Mouse (Mus musculus) midbrain, embryonic 11.5 days (tissue): ENCODE results near the gene Rab27a. TPM values are rescaled to one million over a fixed set of nuclear protein-coding genes. Genes with fewer than 3 reads are reported as not detected.

Experiments used
- ATAC-seq: fragments of 200-750 bp; cut with Nextera tagmentation; 2 replicates; pipeline ENCODE4 v1.8.0; 2017; ENCODE audit warnings: moderate TSS enrichment, moderate library complexity; ENCODE audit not compliant: low FRiP score
- DNase-seq: peaks from one replicate; pipeline ENCODE4 v3.0.0; 2015; ENCODE audit warnings: low spot score; ENCODE audit errors: missing footprints
- H3K27ac ChIP-seq: fragments of 300-500 bp; sonication (generic); 2 replicates; pipeline ENCODE4 v1.5.1; 2014; ENCODE audit warnings: low read depth, low read length
- H3K27me3 ChIP-seq: fragments of 300-500 bp; sonication (generic); 2 replicates; pipeline ENCODE4 v1.6.1; 2014; ENCODE audit warnings: mild to moderate bottlenecking, low read length, moderate library complexity, mixed read lengths; ENCODE audit not compliant: control insufficient read depth, insufficient read depth
- H3K36me3 ChIP-seq: fragments of 300-500 bp; sonication (generic); 2 replicates; pipeline ENCODE4 v1.6.1; 2014; ENCODE audit warnings: mild to moderate bottlenecking, low read length, moderate library complexity, mixed read lengths; ENCODE audit not compliant: control insufficient read depth, insufficient read depth
- H3K4me1 ChIP-seq: fragments of 300-500 bp; sonication (generic); 2 replicates; pipeline ENCODE4 v1.6.1; 2014; ENCODE audit warnings: low read length; ENCODE audit not compliant: control insufficient read depth, insufficient read depth
- H3K4me2 ChIP-seq: fragments of 300-500 bp; sonication (generic); 2 replicates; pipeline ENCODE4 v1.6.1; 2014; ENCODE audit warnings: mild to moderate bottlenecking, moderate library complexity
- H3K4me3 ChIP-seq: fragments of 300-500 bp; sonication (generic); 2 replicates; pipeline ENCODE4 v1.5.1; 2014; ENCODE audit warnings: low read depth, low read length
- H3K9ac ChIP-seq: fragments of 300-500 bp; sonication (generic); 2 replicates; pipeline ENCODE4 v1.6.1; 2014; ENCODE audit warnings: low read length
- H3K9me3 ChIP-seq: fragments of 300-500 bp; sonication (generic); 2 replicates; pipeline ENCODE4 v1.6.1; 2016; ENCODE audit warnings: low read length; ENCODE audit not compliant: control insufficient read depth
- WGBS: fragments of 180-500 bp; shearing (Covaris S2); extraction: QIAGEN DNeasy Blood & Tissue Kit; methylation state at CpG from one replicate; pipeline ENCODE4 v1.1.7; 2014; 5-methylcytosine and 5-hydroxymethylcytosine counted together
- polyA plus RNA-seq: library from polyadenylated mRNA; unstranded; fragments of >200 nt; fragmentation: Nextera tagmentation; extraction: Ambion mirVana; gene quantifications from 2 replicates; pipeline ENCODE4 v1.2.1, GENCODE M21; 2014

The Rab27a gene
- polyA plus RNA-seq, 1 experiment from 2014 or later, result 0.55 TPM

- Histone ChIP-seq H3K4me2 (no peak overlapping the region), H3K4me1 (no peaks in the 10 kb centered on the region), H3K36me3 (no peaks in the 10 kb centered on the region), H3K9me3 (no peaks in the 10 kb centered on the region), H3K4me3 (no peak overlapping the region), H3K9ac (no peak overlapping the region), H3K27ac (no peak overlapping the region), H3K27me3 (no peaks in the 10 kb centered on the region)
- 34% methylated on average over 7 of the region's 7 CpGs for WGBS
- peak; percentile 72 for DNase-seq
- no peak for ATAC-seq
Measured at GRCm38 (mm10) chr9:73079801-73080325, 35.2 kb downstream of the Rab27a start.

GRCm38 (mm10) chr9:73082291-73083000 is 37.8 kb downstream of the Rab27a start:
- H3K9ac ChIP-seq, result no peak overlapping the region
- H3K4me1 ChIP-seq, result no peaks in the 10 kb centered on the region
- ATAC-seq (no peak), DNase-seq (peak; percentile 82)
- H3K9me3 ChIP-seq, result no peaks in the 10 kb centered on the region
- no peaks in the 10 kb centered on the region for H3K27me3 ChIP-seq
- H3K27ac ChIP-seq, result no peak overlapping the region
- WGBS, result 80% methylated on average over 8 of the region's 8 CpGs
- no peaks in the 10 kb centered on the region for H3K36me3 ChIP-seq
- no peak overlapping the region for H3K4me2 ChIP-seq
- no peak overlapping the region for H3K4me3 ChIP-seq

- WGBS, result 75% methylated on average over 6 of the region's 6 CpGs
- no peaks in the 10 kb centered on the region for H3K9me3 ChIP-seq
- no peaks in the 10 kb centered on the region for H3K27me3 ChIP-seq
- no peak overlapping the region for H3K27ac ChIP-seq
- ATAC-seq, result no peak
- H3K4me1 ChIP-seq, result no peaks in the 10 kb centered on the region
- no peak for DNase-seq
- H3K4me3 ChIP-seq, result no peak overlapping the region
- H3K4me2 ChIP-seq, result no peak overlapping the region
- H3K9ac ChIP-seq, result no peak overlapping the region
- H3K36me3 ChIP-seq, result no peaks in the 10 kb centered on the region
Measured at GRCm38 (mm10) chr9:73083956-73084355, 39.3 kb downstream of the Rab27a start.

- H3K4me3 ChIP-seq, result no peak overlapping the region
- WGBS, result 86% methylated on average over 6 of the region's 6 CpGs
- ATAC-seq (no peak), DNase-seq (peak; percentile 59)
- H3K4me1 ChIP-seq, result no peaks in the 10 kb centered on the region
- H3K9ac ChIP-seq, result no peak overlapping the region
- no peak overlapping the region for H3K4me2 ChIP-seq
- no peaks in the 10 kb centered on the region for H3K9me3 ChIP-seq
- no peaks in the 10 kb centered on the region for H3K27me3 ChIP-seq
- H3K36me3 ChIP-seq, result no peaks in the 10 kb centered on the region
- no peak overlapping the region for H3K27ac ChIP-seq
Measured at GRCm38 (mm10) chr9:73085845-73086244, 41.2 kb downstream of the Rab27a start.

- H3K27ac ChIP-seq, result no peak overlapping the region
- no peak overlapping the region for H3K4me3 ChIP-seq
- H3K9me3 ChIP-seq, result no peaks in the 10 kb centered on the region
- peak; percentile 14 for DNase-seq
- no peak for ATAC-seq
- H3K4me2 ChIP-seq, result no peak overlapping the region
- WGBS, result 71% methylated on average over 8 of the region's 8 CpGs
- H3K27me3 ChIP-seq, result no peaks in the 10 kb centered on the region
- no peak overlapping the region for H3K9ac ChIP-seq
- no peaks in the 10 kb centered on the region for H3K4me1 ChIP-seq
- H3K36me3 ChIP-seq, result no peaks in the 10 kb centered on the region
Measured at GRCm38 (mm10) chr9:73087121-73087520, 42.5 kb downstream of the Rab27a start.

GRCm38 (mm10) chr9:73087581-73087980 is 42.9 kb downstream of the Rab27a start:
- Histone ChIP-seq H3K36me3 (no peaks in the 10 kb centered on the region), H3K4me1 (no peaks in the 10 kb centered on the region), H3K9me3 (no peaks in the 10 kb centered on the region), H3K9ac (no peak overlapping the region), H3K4me3 (no peak overlapping the region), H3K27ac (no peak overlapping the region), H3K4me2 (no peak overlapping the region), H3K27me3 (no peaks in the 10 kb centered on the region)
- DNase-seq (peak; percentile 49), ATAC-seq (no peak)
- WGBS, result 86% methylated on average over 5 of the region's 5 CpGs

GRCm38 (mm10) chr9:73089222-73089920 is 44.7 kb downstream of the Rab27a start:
- 82% methylated on average over 16 of the region's 16 CpGs for WGBS

GRCm38 (mm10) chr9:73090121-73090520 is 45.5 kb downstream of the Rab27a start:
- no peak for DNase-seq
- 83% methylated on average over 10 of the region's 10 CpGs for WGBS
- H3K4me2 ChIP-seq, result no peak overlapping the region
- no peak for ATAC-seq
- no peaks in the 10 kb centered on the region for H3K9me3 ChIP-seq
- no peak overlapping the region for H3K27ac ChIP-seq
- H3K27me3 ChIP-seq, result no peaks in the 10 kb centered on the region
- H3K4me1 ChIP-seq, result no peaks in the 10 kb centered on the region
- H3K36me3 ChIP-seq, result no peaks in the 10 kb centered on the region
- no peak overlapping the region for H3K9ac ChIP-seq
- no peak overlapping the region for H3K4me3 ChIP-seq

More at GRCm38 (mm10) chr9:73089222-73089920, 44.7 kb downstream of the Rab27a start:
- Histone ChIP-seq H3K4me2 (no peak overlapping the region), H3K27me3 (no peaks in the 10 kb centered on the region), H3K9me3 (no peaks in the 10 kb centered on the region), H3K4me3 (no peak overlapping the region), H3K27ac (no peak overlapping the region), H3K36me3 (no peaks in the 10 kb centered on the region), H3K9ac (no peak overlapping the region), H3K4me1 (no peaks in the 10 kb centered on the region)
- no peak for ATAC-seq
- no peak for DNase-seq

- H3K9me3 ChIP-seq, result no peaks in the 10 kb centered on the region
- DNase-seq (peak; percentile 91), ATAC-seq (no peak)
- H3K4me2 ChIP-seq, result no peak overlapping the region
- H3K36me3 ChIP-seq, result no peaks in the 10 kb centered on the region
- H3K4me3 ChIP-seq, result no peak overlapping the region
- H3K9ac ChIP-seq, result no peak overlapping the region
- H3K4me1 ChIP-seq, result no peaks in the 10 kb centered on the region
- 0% methylated on average over 1 of the region's 1 CpGs for WGBS
- H3K27me3 ChIP-seq, result no peaks in the 10 kb centered on the region
- no peak overlapping the region for H3K27ac ChIP-seq
Measured at GRCm38 (mm10) chr9:73091747-73092146, 47.1 kb downstream of the Rab27a start.
